40 mouse cellular contexts compared by ENCODE assay signal in genomic region chr14:8264378-8264777, GRCm38 (mm10). TPM values are rescaled to one million over a fixed set of nuclear protein-coding genes. Genes with fewer than 3 reads are reported as not detected.
"Had no signal": no experiment of that assay in that cellular context is flagged by ENCODE, and none has a peak within 500 bp of the region (broad histone marks: within the 10 kb centered on the region; RNA-seq: fewer than 3 reads in every experiment).

No protein-coding gene starts in this region.

- H3K9ac ChIP-seq: limb, embryonic 12.5 days; limb, embryonic 13.5 days; limb, embryonic 15.5 days; liver, embryonic 13.5 days; liver, embryonic 14.5 days; liver, embryonic 15.5 days; liver, postnatal 0 days; lung, embryonic 14.5 days; lung, embryonic 15.5 days; midbrain, embryonic 12.5 days; midbrain, embryonic 13.5 days; midbrain, embryonic 15.5 days; neural tube, embryonic 12.5 days had no signal

- H3K4me2 ChIP-seq: limb, embryonic 12.5 days; limb, embryonic 13.5 days; limb, embryonic 15.5 days; liver, embryonic 11.5 days; liver, embryonic 13.5 days; liver, embryonic 15.5 days; lung, embryonic 14.5 days; lung, embryonic 15.5 days; midbrain, embryonic 11.5 days; midbrain, embryonic 12.5 days; midbrain, embryonic 13.5 days; midbrain, embryonic 15.5 days; neural tube, embryonic 12.5 days had no signal

- H3K27ac ChIP-seq: left cerebral cortex, adult 2 months; limb, embryonic 10.5 days; limb, embryonic 12.5 days; limb, embryonic 13.5 days; limb, embryonic 15.5 days; liver, embryonic 13.5 days; liver, embryonic 14.5 days; liver, embryonic 15.5 days; lung, embryonic 15.5 days; macrophage; midbrain, embryonic 10.5 days; midbrain, embryonic 12.5 days; midbrain, embryonic 13.5 days; midbrain, embryonic 15.5 days; neural tube, embryonic 12.5 days had no signal

- H3K4me3 ChIP-seq: left cerebral cortex, adult 2 months; limb, embryonic 10.5 days; limb, embryonic 12.5 days; limb, embryonic 13.5 days; limb, embryonic 15.5 days; liver, embryonic 13.5 days; liver, embryonic 15.5 days; lung, embryonic 15.5 days; megakaryocyte, embryonic 14.5 days; midbrain, embryonic 10.5 days; midbrain, embryonic 12.5 days; midbrain, embryonic 13.5 days; midbrain, embryonic 15.5 days; myocyte; neural tube, embryonic 12.5 days had no signal

- DNase-seq: left cerebral cortex, postnatal 4 days; liver; liver, embryonic 13.5 days; liver, postnatal 0 days; lung, adult 18-20 months; lung, adult 2 months; lung, embryonic 14.5 days; lung, postnatal 10 days; lung, postnatal 14 days; lung, postnatal 36 days; lung, postnatal 4 days; midbrain, embryonic 14.5 days had no signal

- H3K9me3 ChIP-seq: limb, embryonic 10.5 days; limb, embryonic 13.5 days; limb, embryonic 15.5 days; liver, embryonic 13.5 days; liver, embryonic 15.5 days; lung, embryonic 15.5 days; midbrain, embryonic 10.5 days; midbrain, embryonic 12.5 days; midbrain, embryonic 13.5 days; midbrain, embryonic 15.5 days; neural tube, embryonic 12.5 days had no signal

- H3K4me1 ChIP-seq: limb, embryonic 10.5 days; limb, embryonic 12.5 days; limb, embryonic 13.5 days; limb, embryonic 15.5 days; liver, embryonic 13.5 days; liver, embryonic 15.5 days; lung, embryonic 15.5 days; megakaryocyte, embryonic 14.5 days; midbrain, embryonic 10.5 days; midbrain, embryonic 12.5 days; midbrain, embryonic 13.5 days; midbrain, embryonic 15.5 days; neural tube, embryonic 12.5 days had no signal

- H3K27me3 ChIP-seq: limb, embryonic 12.5 days; limb, embryonic 13.5 days; limb, embryonic 15.5 days; liver, embryonic 13.5 days; liver, embryonic 15.5 days; lung, embryonic 15.5 days; midbrain, embryonic 12.5 days; midbrain, embryonic 13.5 days; midbrain, embryonic 15.5 days; neural tube, embryonic 12.5 days had no signal

- H3K36me3 ChIP-seq: limb, embryonic 10.5 days; limb, embryonic 12.5 days; limb, embryonic 13.5 days; limb, embryonic 15.5 days; liver, embryonic 13.5 days; liver, embryonic 15.5 days; lung, embryonic 15.5 days; midbrain, embryonic 10.5 days; midbrain, embryonic 12.5 days; midbrain, embryonic 13.5 days; midbrain, embryonic 15.5 days; neural tube, embryonic 12.5 days had no signal

- ATAC-seq: liver, postnatal 0 days; lung, postnatal 0 days; midbrain, embryonic 13.5 days; midbrain, embryonic 15.5 days; midbrain, embryonic 16.5 days had no signal

RNA-seq across cellular contexts. Expression of gene Acox2, which starts 5.2 kb away (rescaled TPM):
- total RNA-seq: left cerebral cortex, postnatal 14 days; left cerebral cortex, postnatal 25 days; left cerebral cortex, postnatal 36 days; megakaryocyte progenitor cell, adult 5-6 weeks; megakaryocyte, adult 5-6 weeks; megakaryocyte-erythroid progenitor cell, adult 5-6 weeks; monocyte, adult 5-6 weeks had no signal
- polyA plus RNA-seq: limb, embryonic 11.5 days; limb, embryonic 12.5 days; limb, embryonic 13.5 days; macrophage; midbrain, embryonic 11.5 days; midbrain, embryonic 12.5 days; midbrain, embryonic 13.5 days; midbrain, embryonic 14.5 days; midbrain, embryonic 15.5 days; midbrain, embryonic 16.5 days; neural tube, embryonic 12.5 days had no signal

RNA-seq across cellular contexts. Expression of gene Fam107a, which starts 53.4 kb away (rescaled TPM):
- total RNA-seq: megakaryocyte progenitor cell, adult 5-6 weeks; megakaryocyte-erythroid progenitor cell, adult 5-6 weeks; monocyte, adult 5-6 weeks had no signal
- polyA plus RNA-seq: liver, postnatal 0 days; macrophage had no signal
